Mouse (Mus musculus): ENCODE data around the gene Ak1. TPM values are rescaled to one million over a fixed set of nuclear protein-coding genes. Genes with fewer than 3 reads are reported as not detected.

The Ak1 gene
- total and polyA plus RNA-seq, 3 experiments: 1.4 to 3.9 (median 1.5) TPM

DNA sequence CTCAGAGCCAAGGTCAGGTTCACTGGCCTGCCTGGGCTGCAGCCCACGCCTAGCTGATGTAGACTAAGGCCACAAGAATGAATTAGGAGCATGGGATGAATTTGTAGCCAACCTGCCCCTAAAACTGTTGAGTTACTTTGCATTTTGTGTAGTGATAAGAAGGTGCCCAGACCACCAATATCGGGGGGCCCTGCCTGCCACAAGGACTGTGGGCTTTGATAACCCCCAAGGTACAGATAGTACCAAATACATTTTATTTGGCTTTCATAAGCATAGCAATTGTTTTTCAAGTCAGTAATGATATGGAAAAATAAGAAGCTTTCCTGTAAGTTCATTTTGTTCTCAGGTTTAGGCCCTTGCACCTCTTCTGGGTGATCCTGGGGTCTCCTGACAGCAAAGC lies 37.3 kb downstream of the Ak1 start:
- peaks cover 17 to 50% of the 10 kb centered on the region in 2 experiments for H3K4me1 ChIP-seq (ENCODE audit: control insufficient read depth in 1 of 2, insufficient read depth in 2 of 2)
- no peak overlapping the region for H3K4me2 ChIP-seq (ENCODE audit: insufficient read depth, low read depth, poor library complexity, severe bottlenecking)
- no peaks in the 10 kb centered on the region for H3K9me3 ChIP-seq (replicated peaks; ENCODE audit: low read length)
- no peak overlapping the region for H3K4me3 ChIP-seq (replicated peaks in 1 of 3; ENCODE audit: low read depth in 2 of 3, low read length in 2 of 3, poor library complexity in 1 of 3)
- in situ Hi-C loops (cut with MboI; ENCODE audit: low pct_ligation_motif_present, low pct_unique_long_range_greater_than_20kb, low sequenced_read_pairs) (no loop called here), dilution Hi-C loops (cut with MboI; ENCODE audit: extremely low pct_ligation_motif_present, extremely low pct_unique_long_range_greater_than_20kb, low sequenced_read_pairs) (no loop called here)
- DNase-seq (ENCODE audit: extremely low read depth): no peak
- no peaks in the 10 kb centered on the region for H3K27me3 ChIP-seq (replicated peaks)
- H3K27ac ChIP-seq (ENCODE audit: insufficient read depth, low read depth): no peak overlapping the region
- no peak for TF ChIP-seq GABPA (IDR thresholded peaks at IDR 0.05; ENCODE audit: insufficient replicate concordance, low read depth, low read length)
- no peak for TF ChIP-seq EP300 (IDR thresholded peaks at IDR 0.05; ENCODE audit: low read length)
- no peak for TF ChIP-seq POLR2A (IDR thresholded peaks at IDR 0.05; ENCODE audit: low read depth, low read length)
- TF ChIP-seq CTCF (conservative IDR thresholded peaks at IDR 0.05 in 1 of 2, IDR thresholded peaks at IDR 0.05 in 1 of 2; ENCODE audit: low read depth in 2 of 2, low read length in 2 of 2): no peak
- TF ChIP-seq BHLHE40 (IDR thresholded peaks at IDR 0.05; ENCODE audit: low read depth, low read length): no peak
- no peak for TF ChIP-seq USF2 (conservative IDR thresholded peaks at IDR 0.05; ENCODE audit: low read depth, low read length)
- no peak overlapping the region for H3K9ac ChIP-seq (ENCODE audit: insufficient read depth, low read depth)
- no peaks in the 10 kb centered on the region for H3K36me3 ChIP-seq (replicated peaks in 1 of 2; ENCODE audit: control insufficient read depth in 1 of 2, insufficient read depth in 1 of 2, low read length in 1 of 2)
- no peaks in the 10 kb centered on the region for H3K79me2 ChIP-seq (replicated peaks; ENCODE audit: control insufficient read depth, extremely low read depth, insufficient read depth, poor library complexity, severe bottlenecking)

- Histone ChIP-seq H3K4me2 (ENCODE audit: insufficient read depth, low read depth, poor library complexity, severe bottlenecking) (no peak overlapping the region), H3K4me3 (replicated peaks in 1 of 3; ENCODE audit: low read depth in 2 of 3, low read length in 2 of 3, poor library complexity in 1 of 3) (no peak overlapping the region), H3K27ac (ENCODE audit: insufficient read depth, low read depth) (no peak overlapping the region), H3K36me3 (replicated peaks in 1 of 2; ENCODE audit: control insufficient read depth in 1 of 2, insufficient read depth in 1 of 2, low read length in 1 of 2) (no peaks in the 10 kb centered on the region), H3K4me1 (ENCODE audit: control insufficient read depth in 1 of 2, insufficient read depth in 2 of 2) (peaks cover 20 to 45% of the 10 kb centered on the region in 2 experiments), H3K27me3 (replicated peaks) (no peaks in the 10 kb centered on the region), H3K9me3 (replicated peaks; ENCODE audit: low read length) (no peaks in the 10 kb centered on the region), H3K9ac (ENCODE audit: insufficient read depth, low read depth) (no peak overlapping the region), H3K79me2 (replicated peaks; ENCODE audit: control insufficient read depth, extremely low read depth, insufficient read depth, poor library complexity, severe bottlenecking) (no peaks in the 10 kb centered on the region)
- TF ChIP-seq ZMIZ1 (IDR thresholded peaks at IDR 0.05; ENCODE audit: low read depth, low read length) (no peak), PAX5 (IDR thresholded peaks at IDR 0.05; ENCODE audit: low read length) (no peak), POLR2AphosphoS2 (IDR thresholded peaks at IDR 0.05; ENCODE audit: low read depth, low read length) (no peak)
- in situ Hi-C loops (cut with MboI; ENCODE audit: low pct_ligation_motif_present, low pct_unique_long_range_greater_than_20kb, low sequenced_read_pairs) (no loop called here), dilution Hi-C loops (cut with MboI; ENCODE audit: extremely low pct_ligation_motif_present, extremely low pct_unique_long_range_greater_than_20kb, low sequenced_read_pairs) (no loop called here)
- DNase-seq (ENCODE audit: extremely low read depth): no peak
Observed at GRCm38 (mm10) chr2:32661509-32662107, 40.0 kb downstream of the Ak1 start.

- dilution Hi-C loops (cut with MboI; ENCODE audit: extremely low pct_ligation_motif_present, extremely low pct_unique_long_range_greater_than_20kb, low sequenced_read_pairs): no loop called here
Observed at GRCm38 (mm10) chr2:32662291-32662690, 40.7 kb downstream of the Ak1 start.

More at GRCm38 (mm10) chr2:32662291-32662690, 40.7 kb downstream of the Ak1 start:
- no peaks in the 10 kb centered on the region for H3K27me3 ChIP-seq (replicated peaks)
- no peaks in the 10 kb centered on the region for H3K9me3 ChIP-seq (replicated peaks; ENCODE audit: low read length)
- TF ChIP-seq ZNF384 (IDR thresholded peaks at IDR 0.05; ENCODE audit: low read depth, low read length) (no peak), KAT2A (IDR thresholded peaks at IDR 0.05; ENCODE audit: insufficient replicate concordance, low read length) (no peak), JUN (IDR thresholded peaks at IDR 0.05; ENCODE audit: insufficient read depth, low read depth, low read length) (no peak), SIN3A (IDR thresholded peaks at IDR 0.05; ENCODE audit: low read length) (no peak)
- H3K4me2 ChIP-seq (ENCODE audit: insufficient read depth, low read depth, poor library complexity, severe bottlenecking): no peak overlapping the region
- peaks cover 20 to 43% of the 10 kb centered on the region in 2 experiments for H3K4me1 ChIP-seq (ENCODE audit: control insufficient read depth in 1 of 2, insufficient read depth in 2 of 2)
- H3K79me2 ChIP-seq (replicated peaks; ENCODE audit: control insufficient read depth, extremely low read depth, insufficient read depth, poor library complexity, severe bottlenecking): no peaks in the 10 kb centered on the region
- H3K9ac ChIP-seq (ENCODE audit: insufficient read depth, low read depth): no peak overlapping the region
- H3K27ac ChIP-seq (ENCODE audit: insufficient read depth, low read depth): no peak overlapping the region
- H3K4me3 ChIP-seq (replicated peaks in 1 of 3; ENCODE audit: low read depth in 2 of 3, low read length in 2 of 3, poor library complexity in 1 of 3): no peak overlapping the region
- H3K36me3 ChIP-seq (replicated peaks in 1 of 2; ENCODE audit: control insufficient read depth in 1 of 2, insufficient read depth in 1 of 2, low read length in 1 of 2): no peaks in the 10 kb centered on the region
- in situ Hi-C loops (cut with MboI; ENCODE audit: low pct_ligation_motif_present, low pct_unique_long_range_greater_than_20kb, low sequenced_read_pairs): no loop called here
- DNase-seq (ENCODE audit: extremely low read depth): no peak

Measured in CH12.LX (cell line).